Mouse (Mus musculus) right cerebral cortex, postnatal 10 days (tissue): ENCODE results near the gene Irs2.

Source experiments
- DNase-seq, 2 experiments: peaks; one replicate each; pipeline ENCODE4 v3.0.0; 2021; ENCODE audit warnings: low spot score in 2 of 2

Irs2 gene

GRCm38 (mm10) chr8:10989946-10990345, 18.3 kb downstream of the Irs2 start:
- no peak for DNase-seq

- no peak for DNase-seq
These were observed 21.6 kb downstream of the Irs2 start for GRCm38 (mm10) chr8:10986638-10987037.

- no peak for DNase-seq
These were observed 23.2 kb downstream of the Irs2 start for GRCm38 (mm10) chr8:10985064-10985463.

GRCm38 (mm10) chr8:10980876-10981275, 27.4 kb downstream of the Irs2 start:
- DNase-seq = no peak

GRCm38 (mm10) chr8:10979916-10980315, 28.3 kb downstream of the Irs2 start:
- no peak for DNase-seq

- DNase-seq = no peak
These were observed 29.0 kb downstream of the Irs2 start for GRCm38 (mm10) chr8:10979196-10979794.

GRCm38 (mm10) chr8:10978377-10978776, 29.9 kb downstream of the Irs2 start:
- peak; percentile 73 to 74 for DNase-seq

- DNase-seq = no peak
These were observed 30.4 kb downstream of the Irs2 start for GRCm38 (mm10) chr8:10977742-10978376.

GRCm38 (mm10) chr8:10974659-10975058, 33.6 kb downstream of the Irs2 start:
- DNase-seq = no peak

- no peak for DNase-seq
These were observed 34.1 kb downstream of the Irs2 start for GRCm38 (mm10) chr8:10974126-10974525.

GRCm38 (mm10) chr8:10972851-10973452, 35.3 kb downstream of the Irs2 start:
- no peak for DNase-seq

- DNase-seq = no peak
These were observed 36.3 kb downstream of the Irs2 start for GRCm38 (mm10) chr8:10971984-10972383.

- DNase-seq = no peak
These were observed 36.7 kb downstream of the Irs2 start for GRCm38 (mm10) chr8:10971509-10971908.

- no peak for DNase-seq
These were observed 37.5 kb downstream of the Irs2 start for GRCm38 (mm10) chr8:10970496-10971456.

GRCm38 (mm10) chr8:10968687-10969086, 39.6 kb downstream of the Irs2 start:
- DNase-seq = no peak

- DNase-seq = no peak
These were observed 42.7 kb downstream of the Irs2 start for GRCm38 (mm10) chr8:10965401-10966117.

- DNase-seq = no peak
These were observed 43.7 kb downstream of the Irs2 start for GRCm38 (mm10) chr8:10964511-10965099.

- DNase-seq = no peak
These were observed 46.3 kb downstream of the Irs2 start for GRCm38 (mm10) chr8:10961989-10962388.

GRCm38 (mm10) chr8:10960277-10960819, 47.9 kb downstream of the Irs2 start:
- peak; percentile 64 to 66 for DNase-seq

- DNase-seq = no peak
These were observed 50.8 kb downstream of the Irs2 start for GRCm38 (mm10) chr8:10957292-10957955.
